Mouse (Mus musculus) embryonic facial prominence, embryonic 11.5 days (tissue): ENCODE results near the gene Tlr9. TPM values are rescaled to one million over a fixed set of nuclear protein-coding genes. Genes with fewer than 3 reads are reported as not detected.

ENCODE experiments used
- ATAC-seq: fragments of 200-750 bp; cut with Nextera tagmentation; replicated peaks from 2 replicates; pipeline ENCODE4 v1.8.0; 2017; ENCODE audit warnings: low read depth; ENCODE audit not compliant: insufficient number of reproducible peaks, low FRiP score, low TSS enrichment
- DNase-seq: peaks from one replicate; pipeline ENCODE4 v3.0.0-alpha.2; 2015; ENCODE audit warnings: low spot score
- H3K27ac ChIP-seq: fragments of 300-500 bp; sonication (generic); replicated peaks from 2 replicates; pipeline ENCODE4 v1.5.1; 2014; ENCODE audit warnings: mild to moderate bottlenecking, low read depth, low read length, control low read depth
- H3K27me3 ChIP-seq: fragments of 300-500 bp; sonication (generic); 2 replicates; pipeline ENCODE4 v1.6.1; 2014; ENCODE audit warnings: mild to moderate bottlenecking, low read length, moderate library complexity, mixed read lengths; ENCODE audit not compliant: control insufficient read depth, insufficient read depth
- H3K36me3 ChIP-seq: fragments of 300-500 bp; sonication (generic); replicated peaks from 2 replicates; pipeline ENCODE4 v1.6.1; 2014; ENCODE audit warnings: low read depth, mild to moderate bottlenecking, low read length, moderate library complexity, mixed read lengths; ENCODE audit not compliant: control insufficient read depth, insufficient read depth
- H3K4me1 ChIP-seq: fragments of 300-500 bp; sonication (generic); 2 replicates; pipeline ENCODE4 v1.6.1; 2014; ENCODE audit warnings: low read length, mixed read lengths; ENCODE audit not compliant: control insufficient read depth, insufficient read depth
- H3K4me2 ChIP-seq: fragments of 300-500 bp; sonication (generic); 2 replicates; pipeline ENCODE4 v1.6.1; 2014; ENCODE audit warnings: low read depth, mild to moderate bottlenecking, control low read depth, low read length, moderate library complexity
- H3K4me3 ChIP-seq: fragments of 300-500 bp; sonication (generic); 2 replicates; pipeline ENCODE4 v1.5.1; 2014; ENCODE audit warnings: low read depth, low read length, control low read depth
- H3K9ac ChIP-seq: fragments of 300-500 bp; sonication (generic); replicated peaks from 2 replicates; pipeline ENCODE4 v1.6.1; 2014; ENCODE audit warnings: mild to moderate bottlenecking, control low read depth, low read length
- H3K9me3 ChIP-seq: fragments of 300-500 bp; sonication (generic); replicated peaks from 2 replicates; pipeline ENCODE4 v1.6.1; 2016; ENCODE audit warnings: mild to moderate bottlenecking, low read length, inconsistent platforms, mixed read lengths; ENCODE audit not compliant: control insufficient read depth
- WGBS: fragments of 180-500 bp; shearing (Covaris S2); extraction: QIAGEN DNeasy Blood & Tissue Kit; methylation state at CpG from one replicate; pipeline ENCODE4 v1.1.7; 2014; 5-methylcytosine and 5-hydroxymethylcytosine counted together
- polyA plus RNA-seq: library from polyadenylated mRNA; unstranded; fragments of >200 nt; fragmentation: Nextera tagmentation; extraction: Ambion mirVana; gene quantifications from 2 replicates; pipeline ENCODE4 v1.2.1, GENCODE M21; 2014

Tlr9 gene
- polyA plus RNA-seq: not detected in 2 replicates

DNA sequence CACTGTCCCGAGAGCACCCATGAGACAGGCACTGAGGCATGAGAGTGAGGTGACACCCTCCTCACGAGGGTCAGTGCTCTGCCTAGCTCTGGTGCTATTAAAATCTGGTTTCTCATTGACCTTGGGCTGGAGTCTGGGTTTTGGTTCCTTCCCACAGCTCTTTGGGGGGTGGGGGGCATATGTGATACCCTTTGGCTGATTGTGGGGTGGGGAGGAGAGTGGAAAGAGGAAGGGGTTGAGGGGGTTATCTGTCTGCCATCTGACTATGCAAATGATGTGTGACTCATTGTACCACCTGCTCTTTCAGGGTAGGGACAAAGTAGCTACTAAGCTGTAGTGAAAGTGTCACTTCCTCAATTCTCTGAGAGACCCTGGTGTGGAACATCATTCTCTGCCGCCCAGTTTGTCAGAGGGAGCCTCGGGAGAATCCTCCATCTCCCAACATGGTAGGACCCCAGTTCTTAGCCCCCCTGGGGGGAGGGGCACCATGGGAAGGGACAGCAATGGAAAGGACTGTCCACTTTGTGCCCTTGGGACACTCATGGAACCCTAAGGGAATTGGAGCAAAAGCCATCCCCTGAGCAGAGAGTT lies at the start of gene Tlr9:
Gene Tlr9 (plus strand): TSS at position 338 of the 591 bp plus-strand sequence.
- Histone ChIP-seq H3K4me2 (no peak within 1 kb of the TSS), H3K4me1 (no peaks in the 10 kb centered on the region), H3K36me3 (no peaks in the 10 kb centered on the region), H3K9ac (no peak within 1 kb of the TSS), H3K27ac (no peak within 1 kb of the TSS), H3K4me3 (no peak within 1 kb of the TSS), H3K27me3 (no peaks in the 10 kb centered on the region), H3K9me3 (no peaks in the 10 kb centered on the region)
- ATAC-seq: no peak
- DNase-seq: no peak
- 67% methylated on average over 4 of the region's 4 CpGs for WGBS

DNA sequence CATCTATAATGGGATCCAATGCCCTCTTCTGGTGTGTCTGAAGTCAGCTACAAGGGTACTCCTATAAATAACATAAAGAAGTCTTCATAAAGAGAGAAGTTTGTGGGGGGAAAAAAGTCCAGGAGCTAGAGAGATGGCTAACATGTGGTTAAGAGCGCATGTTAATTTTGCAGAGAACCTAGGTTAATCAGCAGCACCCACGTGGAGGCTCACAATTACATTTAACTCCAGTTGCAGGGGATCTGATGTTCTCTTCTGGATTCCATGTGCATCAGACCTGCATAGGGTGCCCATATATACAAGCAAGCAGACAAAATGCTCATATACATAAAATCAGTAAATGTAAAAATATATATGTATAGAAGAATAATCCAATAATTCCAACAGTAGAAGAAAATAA lies 49.0 kb upstream of the Tlr9 start:
- Histone ChIP-seq H3K4me2 (peak overlapping the region; percentile 31), H3K27me3 (no peaks in the 10 kb centered on the region), H3K27ac (no peak overlapping the region), H3K4me1 (no peaks in the 10 kb centered on the region), H3K9ac (no peak overlapping the region), H3K36me3 (peaks cover 5% of the 10 kb centered on the region; the same call in 1 of the 2 replicates), H3K4me3 (peak overlapping the region; percentile 96), H3K9me3 (no peaks in the 10 kb centered on the region)
- 67% methylated on average over 2 of the region's 2 CpGs for WGBS
- no peak for DNase-seq
- no peak for ATAC-seq

DNA sequence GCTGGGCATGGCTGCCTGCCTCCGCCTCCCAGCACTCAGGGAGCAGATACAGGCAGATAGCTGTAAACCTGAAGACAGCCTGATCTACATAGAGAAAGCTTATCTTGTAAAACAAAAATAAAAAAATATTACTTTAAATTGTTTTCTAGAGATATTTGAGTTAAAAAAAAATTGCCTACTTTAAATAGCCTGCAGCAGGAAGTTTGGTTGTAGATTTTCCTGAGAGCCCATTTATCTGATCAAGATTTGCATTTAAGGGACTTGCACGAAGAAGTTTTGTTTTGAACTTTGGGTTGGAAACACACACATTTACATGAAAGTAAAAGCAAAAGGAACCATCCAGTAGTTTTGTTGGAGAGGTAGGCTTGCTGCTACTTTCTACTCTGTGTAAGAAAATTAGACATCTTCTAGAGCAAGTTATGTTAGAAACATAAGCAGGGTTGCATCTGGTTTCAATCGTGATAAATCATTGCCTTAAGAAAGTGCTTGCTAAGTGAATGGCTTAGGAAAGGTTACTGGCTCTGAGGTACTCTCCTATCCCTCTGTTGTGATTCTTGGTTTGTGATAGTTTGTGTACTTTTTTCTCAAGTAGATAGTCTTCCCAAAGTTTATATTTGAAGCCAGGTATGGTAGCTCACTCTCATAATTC lies 46.7 kb upstream of the Tlr9 start:
- Histone ChIP-seq H3K9me3 (no peaks in the 10 kb centered on the region), H3K4me1 (no peaks in the 10 kb centered on the region), H3K4me3 (no peak overlapping the region), H3K9ac (no peak overlapping the region), H3K27ac (no peak overlapping the region), H3K36me3 (peaks cover 8% of the 10 kb centered on the region), H3K27me3 (no peaks in the 10 kb centered on the region), H3K4me2 (no peak overlapping the region)
- WGBS: 77% methylated on average over 3 of the region's 3 CpGs
- ATAC-seq (no peak), DNase-seq (peak; percentile 60)

DNA sequence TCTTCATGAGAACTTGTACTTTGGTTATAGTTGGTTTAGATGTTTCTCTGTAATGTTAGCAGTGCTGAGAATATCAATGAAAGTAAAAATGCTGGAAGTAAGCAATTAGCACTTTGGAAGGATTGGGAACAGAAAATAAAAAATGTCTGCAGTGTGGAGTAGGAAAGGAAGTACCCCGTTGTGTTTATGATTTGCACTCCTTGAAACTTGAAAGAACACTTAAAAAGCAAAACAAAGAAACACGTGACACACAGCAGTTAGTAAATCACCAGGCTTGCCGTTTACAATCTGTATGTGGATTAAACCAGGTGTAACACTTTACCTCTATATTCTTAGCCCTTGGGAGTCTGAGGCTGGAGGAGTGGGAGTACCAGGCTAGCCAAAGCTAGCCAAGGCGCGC lies 45.6 kb upstream of the Tlr9 start:
- Histone ChIP-seq H3K4me1 (no peaks in the 10 kb centered on the region), H3K9me3 (no peaks in the 10 kb centered on the region), H3K9ac (no peak overlapping the region), H3K27ac (no peak overlapping the region), H3K27me3 (no peaks in the 10 kb centered on the region), H3K4me3 (no peak overlapping the region), H3K36me3 (peaks cover 13% of the 10 kb centered on the region), H3K4me2 (no peak overlapping the region)
- 93% methylated on average over 5 of the region's 5 CpGs for WGBS
- ATAC-seq (no peak), DNase-seq (no peak)

DNA sequence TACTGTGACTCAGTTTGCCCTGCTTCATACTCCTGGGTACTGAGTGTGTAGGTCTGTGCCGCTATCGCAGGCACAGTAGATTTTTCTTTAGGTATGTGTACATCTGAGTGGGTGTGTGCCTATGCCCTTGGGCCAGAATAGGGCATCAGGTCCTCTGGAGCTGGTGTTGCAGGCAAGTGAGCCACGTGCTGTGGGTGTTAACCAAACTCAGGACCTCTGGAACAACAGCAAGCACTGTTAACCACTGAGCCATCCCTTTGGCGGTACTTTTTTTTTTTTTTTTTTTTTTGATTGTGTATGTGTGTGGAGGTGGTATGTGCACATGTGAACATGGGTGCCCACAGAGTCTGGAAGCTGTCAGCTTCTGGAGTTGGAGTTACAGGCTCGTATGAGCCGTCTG lies 44.6 kb upstream of the Tlr9 start:
- no peaks in the 10 kb centered on the region for H3K4me1 ChIP-seq
- H3K9me3 ChIP-seq: no peaks in the 10 kb centered on the region
- DNase-seq (no peak), ATAC-seq (no peak; the same call in 1 of the 2 replicates)
- H3K27me3 ChIP-seq: no peaks in the 10 kb centered on the region
- H3K27ac ChIP-seq: no peak overlapping the region
- H3K9ac ChIP-seq: no peak overlapping the region
- no peak overlapping the region for H3K4me3 ChIP-seq
- 93% methylated on average over 6 of the region's 6 CpGs for WGBS
- H3K36me3 ChIP-seq: peaks cover 13% of the 10 kb centered on the region
- no peak overlapping the region for H3K4me2 ChIP-seq

DNA sequence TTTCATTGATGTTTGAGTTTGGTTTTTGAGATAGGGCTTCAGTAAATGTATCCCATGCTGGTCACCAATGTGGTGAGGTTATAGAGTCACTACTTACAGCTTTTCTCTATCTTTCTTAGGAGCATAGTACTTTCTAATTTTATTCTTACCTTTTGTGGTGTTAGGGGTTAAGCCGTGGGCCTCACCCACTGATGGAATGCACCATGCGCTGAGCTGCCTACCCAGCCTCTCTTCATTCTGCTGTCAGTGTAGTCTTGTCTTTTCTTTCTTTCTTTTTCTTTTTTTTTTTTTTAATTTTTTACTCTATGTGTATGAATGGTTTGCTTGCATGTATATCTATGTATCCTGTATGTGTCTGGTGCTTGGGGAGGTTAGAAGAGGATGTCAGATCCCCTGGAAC lies 42.9 kb upstream of the Tlr9 start:
- 89% methylated on average over 2 of the region's 2 CpGs for WGBS
- Histone ChIP-seq H3K27ac (no peak overlapping the region), H3K9me3 (no peaks in the 10 kb centered on the region), H3K9ac (no peak overlapping the region), H3K27me3 (no peaks in the 10 kb centered on the region), H3K4me1 (no peaks in the 10 kb centered on the region), H3K4me3 (no peak overlapping the region), H3K4me2 (no peak overlapping the region), H3K36me3 (peaks cover 13% of the 10 kb centered on the region)
- ATAC-seq (no peak), DNase-seq (no peak)

DNA sequence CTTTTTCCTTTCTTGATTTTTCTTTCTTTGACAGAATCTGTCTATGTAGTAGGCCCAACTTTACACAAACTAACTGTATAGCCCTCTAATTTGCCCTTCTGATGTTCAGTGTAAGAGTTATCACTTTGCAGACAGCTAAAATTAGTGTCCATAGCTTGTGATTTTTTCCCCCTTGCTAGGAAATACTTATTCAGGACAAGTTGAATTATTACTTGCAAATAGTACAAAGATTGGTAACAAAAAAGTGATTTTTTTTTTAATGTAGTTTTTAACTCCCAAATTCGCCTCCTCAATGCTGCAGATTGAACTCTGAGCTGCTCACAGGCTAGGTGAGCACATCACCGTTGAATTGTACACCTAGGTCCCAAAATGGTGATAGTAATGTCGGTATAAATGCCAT lies 42.4 kb upstream of the Tlr9 start:
- 91% methylated on average over 3 of the region's 3 CpGs for WGBS
- ATAC-seq: no peak
- H3K4me3 ChIP-seq: no peak overlapping the region
- no peaks in the 10 kb centered on the region for H3K4me1 ChIP-seq
- H3K27me3 ChIP-seq: no peaks in the 10 kb centered on the region
- no peak overlapping the region for H3K27ac ChIP-seq
- H3K9ac ChIP-seq: no peak overlapping the region
- peaks cover 16% of the 10 kb centered on the region for H3K36me3 ChIP-seq
- no peaks in the 10 kb centered on the region for H3K9me3 ChIP-seq
- DNase-seq: no peak
- H3K4me2 ChIP-seq: no peak overlapping the region

DNA sequence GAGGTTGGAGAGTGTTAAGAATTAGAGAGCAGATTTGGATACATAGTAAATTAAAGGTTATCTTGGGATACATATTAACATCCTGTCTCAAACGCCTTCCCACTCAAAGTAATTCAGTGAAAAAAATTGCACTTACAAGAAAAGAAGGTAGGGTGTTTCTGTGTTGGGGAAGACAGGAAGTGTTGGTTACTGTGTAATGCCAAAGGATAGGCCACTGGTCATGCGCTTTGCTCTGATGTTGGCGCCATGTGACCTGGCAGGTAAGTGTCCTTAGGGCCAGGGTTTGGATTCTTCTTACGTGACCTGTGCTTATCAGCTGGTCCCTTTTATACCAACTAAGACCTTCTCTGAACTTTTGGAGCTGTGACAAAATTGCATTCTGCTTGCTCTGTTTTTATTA lies 40.3 kb upstream of the Tlr9 start:
- no peak overlapping the region for H3K9ac ChIP-seq
- ATAC-seq: no peak
- H3K36me3 ChIP-seq: peaks cover 20% of the 10 kb centered on the region
- H3K4me1 ChIP-seq: no peaks in the 10 kb centered on the region
- H3K27ac ChIP-seq: no peak overlapping the region
- no peaks in the 10 kb centered on the region for H3K9me3 ChIP-seq
- no peak overlapping the region for H3K4me3 ChIP-seq
- WGBS: 93% methylated on average over 4 of the region's 4 CpGs
- H3K27me3 ChIP-seq: no peaks in the 10 kb centered on the region
- DNase-seq: no peak
- no peak overlapping the region for H3K4me2 ChIP-seq
